Mouse (Mus musculus): ENCODE data around the gene Dnajb5. TPM values are rescaled to one million over a fixed set of nuclear protein-coding genes. Genes with fewer than 3 reads are reported as not detected.
A peak's percentile ranks its signal among the peaks of the same experiment; 100 is the strongest.

The Dnajb5 gene
- polyA plus RNA-seq, 1 experiment from 2014 or later, result 0.75 TPM

DNA sequence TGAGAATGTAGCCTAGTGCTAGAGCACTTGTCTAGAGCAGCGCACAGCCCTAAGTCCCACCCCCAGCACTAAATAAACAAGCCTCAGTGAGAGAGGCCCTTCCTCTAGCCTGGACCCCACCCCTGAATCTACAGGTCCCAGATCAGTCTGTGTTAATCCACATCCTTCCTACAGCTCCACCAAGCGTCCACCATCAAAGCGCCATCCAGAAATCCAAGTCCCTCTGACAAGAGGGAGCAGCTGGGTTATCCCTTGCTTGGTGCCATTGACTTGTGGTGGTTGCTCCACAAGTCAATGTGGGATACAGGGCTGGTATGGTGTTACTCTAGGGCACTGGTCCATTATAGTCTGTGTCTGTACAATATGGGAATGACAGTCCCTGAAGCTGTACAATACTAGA lies 5.6 kb downstream of the Dnajb5 start:
- Histone ChIP-seq H3K36me3 (no peaks in the 10 kb centered on the region), H3K27me3 (peaks cover 33% of the 10 kb centered on the region), H3K9me3 (replicated peaks) (no peaks in the 10 kb centered on the region), H3K27ac (no peak overlapping the region), H3K4me3 (replicated peaks) (no peak overlapping the region), H3K9ac (no peak overlapping the region), H3K4me1 (replicated peaks) (peaks cover 5% of the 10 kb centered on the region), H3K4me2 (no peak overlapping the region)
- WGBS (ENCODE audit: insufficient replicate concordance), result 73% methylated on average over 3 of the region's 3 CpGs
- ATAC-seq (ENCODE audit: low read depth) (no peak), DNase-seq (no peak)

- H3K9ac ChIP-seq, result no peak overlapping the region
- H3K4me3 ChIP-seq (replicated peaks), result no peak overlapping the region
- H3K4me1 ChIP-seq (replicated peaks), result no peaks in the 10 kb centered on the region
Observed at GRCm38 (mm10) chr4:42956581-42956980, 7.0 kb downstream of the Dnajb5 start.

GRCm38 (mm10) chr4:42957306-42957705 lies 7.7 kb downstream of the Dnajb5 start:
- Histone ChIP-seq H3K4me3 (replicated peaks) (no peak overlapping the region), H3K9ac (no peak overlapping the region), H3K27me3 (peaks cover 18% of the 10 kb centered on the region; the same call in 1 of the 2 replicates), H3K9me3 (replicated peaks) (no peaks in the 10 kb centered on the region), H3K27ac (no peak overlapping the region), H3K4me1 (replicated peaks) (no peaks in the 10 kb centered on the region), H3K4me2 (no peak overlapping the region), H3K36me3 (no peaks in the 10 kb centered on the region)
- DNase-seq (no peak), ATAC-seq (ENCODE audit: low read depth) (no peak)
- WGBS (ENCODE audit: insufficient replicate concordance), result 68% methylated on average over 11 of the region's 11 CpGs

More at GRCm38 (mm10) chr4:42956581-42956980, 7.0 kb downstream of the Dnajb5 start:
- H3K27ac ChIP-seq, result no peak overlapping the region
- H3K9me3 ChIP-seq (replicated peaks), result no peaks in the 10 kb centered on the region
- H3K36me3 ChIP-seq, result no peaks in the 10 kb centered on the region
- H3K4me2 ChIP-seq, result no peak overlapping the region
- DNase-seq (no peak), ATAC-seq (ENCODE audit: low read depth) (no peak)
- WGBS (ENCODE audit: insufficient replicate concordance), result 76% methylated on average over 17 of the region's 17 CpGs
- peaks cover 22% of the 10 kb centered on the region for H3K27me3 ChIP-seq

DNA sequence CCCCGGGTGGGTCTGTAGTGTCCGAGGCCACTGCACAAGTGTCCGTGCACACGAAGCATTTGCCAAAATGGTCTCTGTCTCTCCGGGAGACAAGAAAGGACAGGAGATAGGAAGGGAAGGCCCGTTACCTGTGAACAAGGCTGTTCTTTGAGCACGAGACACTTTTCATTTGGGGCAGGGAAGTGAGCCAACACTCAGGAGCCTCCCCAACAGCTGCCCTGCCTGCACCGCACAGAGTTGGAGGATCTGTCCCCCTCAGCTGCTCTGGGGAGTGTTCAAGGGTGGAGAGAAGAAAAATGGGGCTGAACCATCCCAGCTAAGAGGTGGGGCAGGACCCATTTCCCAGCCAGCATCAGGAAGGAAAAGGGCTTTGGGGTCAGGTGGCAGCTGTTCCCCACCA lies 8.4 kb downstream of the Dnajb5 start:
- Histone ChIP-seq H3K36me3 (no peaks in the 10 kb centered on the region), H3K4me2 (no peak overlapping the region), H3K27ac (no peak overlapping the region), H3K9ac (no peak overlapping the region), H3K9me3 (replicated peaks) (no peaks in the 10 kb centered on the region), H3K4me3 (replicated peaks) (no peak overlapping the region), H3K27me3 (peaks cover 12% of the 10 kb centered on the region; the same call in 1 of the 2 replicates), H3K4me1 (replicated peaks) (no peaks in the 10 kb centered on the region)
- ATAC-seq (ENCODE audit: low read depth), result no peak
- 71% methylated on average over 8 of the region's 8 CpGs for WGBS (ENCODE audit: insufficient replicate concordance)
- DNase-seq, result no peak

- Histone ChIP-seq H3K27me3 (0 out of 2 replicates have a peak, but pooled peaks cover 5% of the 10 kb centered on the region), H3K36me3 (no peaks in the 10 kb centered on the region), H3K4me2 (no peak overlapping the region), H3K9ac (no peak overlapping the region), H3K4me1 (replicated peaks) (no peaks in the 10 kb centered on the region), H3K4me3 (replicated peaks) (no peak overlapping the region), H3K9me3 (replicated peaks) (no peaks in the 10 kb centered on the region), H3K27ac (no peak overlapping the region)
- DNase-seq (no peak), ATAC-seq (ENCODE audit: low read depth) (no peak)
- WGBS (ENCODE audit: insufficient replicate concordance), result 57% methylated on average over 8 of the region's 8 CpGs
Observed at GRCm38 (mm10) chr4:42958942-42959341, 9.3 kb downstream of the Dnajb5 start.

GRCm38 (mm10) chr4:42959382-42959781 lies 9.8 kb downstream of the Dnajb5 start:
- no peaks in the 10 kb centered on the region for H3K9me3 ChIP-seq (replicated peaks)
- no peaks in the 10 kb centered on the region for H3K36me3 ChIP-seq
- no peak overlapping the region for H3K27ac ChIP-seq
- H3K27me3 ChIP-seq, result peaks cover 8% of the 10 kb centered on the region; the same call in 1 of the 2 replicates
- no peaks in the 10 kb centered on the region for H3K4me1 ChIP-seq (replicated peaks)
- ATAC-seq (ENCODE audit: low read depth) (no peak), DNase-seq (no peak)
- H3K9ac ChIP-seq, result no peak overlapping the region
- WGBS (ENCODE audit: insufficient replicate concordance), result 45% methylated on average over 4 of the region's 4 CpGs
- H3K4me2 ChIP-seq, result no peak overlapping the region
- H3K4me3 ChIP-seq (replicated peaks), result no peak overlapping the region

DNA sequence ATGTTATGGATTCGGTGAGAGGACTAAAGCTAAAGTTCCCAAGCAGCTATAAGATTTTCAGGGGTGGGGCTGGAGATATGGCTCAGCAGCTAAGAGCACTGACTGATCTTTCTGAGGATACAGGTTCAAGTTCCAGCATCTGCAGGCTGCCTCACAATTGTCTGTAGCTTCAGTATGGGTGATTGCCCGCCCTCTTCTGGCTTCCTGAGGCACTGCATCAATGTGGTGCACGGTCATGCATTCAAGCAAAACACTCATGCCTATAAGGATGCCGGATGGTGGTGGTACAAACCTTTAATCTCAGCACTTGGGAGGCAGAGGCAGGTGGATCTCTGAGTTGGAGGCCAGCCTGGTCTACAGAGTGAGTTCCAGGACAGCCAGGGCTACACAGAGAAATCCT lies 12.0 kb downstream of the Dnajb5 start:
- DNase-seq, result peak; percentile 40
- no peak for ATAC-seq (ENCODE audit: low read depth)
- no peak overlapping the region for H3K4me3 ChIP-seq (replicated peaks)
- no peak overlapping the region for H3K4me2 ChIP-seq
- H3K27me3 ChIP-seq, result peaks cover 12% of the 10 kb centered on the region; the same call in 1 of the 2 replicates
- no peaks in the 10 kb centered on the region for H3K9me3 ChIP-seq (replicated peaks)
- H3K9ac ChIP-seq, result no peak overlapping the region
- H3K36me3 ChIP-seq, result no peaks in the 10 kb centered on the region
- 20% methylated on average over 4 of the region's 4 CpGs for WGBS (ENCODE audit: insufficient replicate concordance)
- no peak overlapping the region for H3K27ac ChIP-seq
- H3K4me1 ChIP-seq (replicated peaks), result peaks cover 4% of the 10 kb centered on the region; the same call in 1 of the 2 replicates

- no peak overlapping the region for H3K9ac ChIP-seq
- ATAC-seq (ENCODE audit: low read depth) (no peak), DNase-seq (no peak)
Observed at GRCm38 (mm10) chr4:42963480-42963879, 13.9 kb downstream of the Dnajb5 start.

GRCm38 (mm10) chr4:42965039-42965719 lies 15.6 kb downstream of the Dnajb5 start:
- 12% methylated on average over 12 of the region's 12 CpGs for WGBS (ENCODE audit: insufficient replicate concordance)
- Histone ChIP-seq H3K27ac (no peak overlapping the region), H3K4me2 (peak overlapping the region; percentile 26), H3K36me3 (no peaks in the 10 kb centered on the region), H3K4me1 (replicated peaks) (peaks cover 4% of the 10 kb centered on the region; the same call in 1 of the 2 replicates), H3K4me3 (replicated peaks) (no peak overlapping the region), H3K9ac (no peak overlapping the region), H3K27me3 (peaks cover 10% of the 10 kb centered on the region; the same call in 1 of the 2 replicates), H3K9me3 (replicated peaks) (no peaks in the 10 kb centered on the region)
- ATAC-seq (ENCODE audit: low read depth), result no peak
- DNase-seq, result peak; percentile 29

More at GRCm38 (mm10) chr4:42963480-42963879, 13.9 kb downstream of the Dnajb5 start:
- Histone ChIP-seq H3K9me3 (replicated peaks) (no peaks in the 10 kb centered on the region), H3K4me2 (no peak overlapping the region), H3K36me3 (no peaks in the 10 kb centered on the region), H3K4me1 (replicated peaks) (peaks cover 4% of the 10 kb centered on the region; the same call in 1 of the 2 replicates), H3K4me3 (replicated peaks) (no peak overlapping the region), H3K27ac (no peak overlapping the region), H3K27me3 (peaks cover 12% of the 10 kb centered on the region; the same call in 1 of the 2 replicates)
- WGBS (ENCODE audit: insufficient replicate concordance), result 86% methylated on average over 2 of the region's 2 CpGs

GRCm38 (mm10) chr4:42969304-42969703 lies 19.7 kb downstream of the Dnajb5 start, which contains the start of gene 1700022I11Rik:
1700022I11Rik (plus strand) TSS chr4:42969604.
- peaks cover 4% of the 10 kb centered on the region; the same call in 1 of the 2 replicates for H3K4me1 ChIP-seq (replicated peaks)
- no peak within 1 kb of the TSS for H3K27ac ChIP-seq
- WGBS (ENCODE audit: insufficient replicate concordance), result 66% methylated on average over 4 of the region's 4 CpGs
- DNase-seq (no peak), ATAC-seq (ENCODE audit: low read depth) (no peak)
- peaks cover 8% of the 10 kb centered on the region; the same call in 1 of the 2 replicates for H3K27me3 ChIP-seq
- no peaks in the 10 kb centered on the region for H3K36me3 ChIP-seq
- no peak within 1 kb of the TSS for H3K9ac ChIP-seq
- no peaks in the 10 kb centered on the region for H3K9me3 ChIP-seq (replicated peaks)
- no peak within 1 kb of the TSS for H3K4me2 ChIP-seq
- no peak within 1 kb of the TSS for H3K4me3 ChIP-seq (replicated peaks)

GRCm38 (mm10) chr4:42972952-42973351 lies 23.3 kb downstream of the Dnajb5 start:
- Histone ChIP-seq H3K27ac (no peak overlapping the region), H3K9me3 (replicated peaks) (no peaks in the 10 kb centered on the region), H3K4me3 (replicated peaks) (no peak overlapping the region), H3K4me1 (replicated peaks) (no peaks in the 10 kb centered on the region), H3K9ac (no peak overlapping the region), H3K4me2 (no peak overlapping the region), H3K36me3 (peaks cover 5% of the 10 kb centered on the region), H3K27me3 (peaks cover 4% of the 10 kb centered on the region; the same call in 1 of the 2 replicates)
- ATAC-seq (ENCODE audit: low read depth) (no peak), DNase-seq (no peak)
- WGBS (ENCODE audit: insufficient replicate concordance), result 67% methylated on average over 4 of the region's 4 CpGs

GRCm38 (mm10) chr4:42973868-42974267 lies 24.3 kb downstream of the Dnajb5 start:
- Histone ChIP-seq H3K9me3 (replicated peaks) (no peaks in the 10 kb centered on the region), H3K27ac (no peak overlapping the region), H3K4me1 (replicated peaks) (no peaks in the 10 kb centered on the region), H3K4me2 (no peak overlapping the region), H3K27me3 (peaks cover 4% of the 10 kb centered on the region; the same call in 1 of the 2 replicates), H3K36me3 (peaks cover 15% of the 10 kb centered on the region), H3K4me3 (replicated peaks) (no peak overlapping the region), H3K9ac (no peak overlapping the region)
- ATAC-seq (ENCODE audit: low read depth) (no peak), DNase-seq (no peak)
- WGBS (ENCODE audit: insufficient replicate concordance), result 64% methylated on average over 5 of the region's 5 CpGs
